ENCODE assay signal across 11 mouse cellular contexts in genomic region chr2:180725856-180726629, GRCm38 (mm10). TPM values are rescaled to one million over a fixed set of nuclear protein-coding genes. Genes with fewer than 3 reads are reported as not detected.
DNase-seq lines count a peak whose midpoint lies in the region; ATAC-seq and TF ChIP-seq lines count a peak whose summit lies in the region.
"Had no signal": no experiment of that assay in that cellular context is flagged by ENCODE, and none has a peak within 500 bp of the region (broad histone marks: within the 10 kb centered on the region; RNA-seq: fewer than 3 reads in every experiment).

No protein-coding gene starts in this region.

- H3K4me3 ChIP-seq in gastrocnemius, adult 2 months = peak overlapping the region; percentile 59
- H3K4me3 ChIP-seq in neural tube, embryonic 13.5 days = no peak overlapping the region
- no peak overlapping the region for H3K4me3 ChIP-seq in neural tube, embryonic 15.5 days (replicated peaks)
- peak overlapping the region; percentile 20; the same call in 1 of the 2 replicates for H3K4me3 ChIP-seq in limb, embryonic 15.5 days
- H3K4me3 ChIP-seq in stomach, embryonic 15.5 days (replicated peaks) = peak overlapping the region; percentile 36

- no peak for ATAC-seq in neural tube, embryonic 13.5 days (ENCODE audit: low read depth)
- no peak for ATAC-seq in neural tube, embryonic 15.5 days (ENCODE audit: low FRiP score)
- ATAC-seq in limb, embryonic 15.5 days (ENCODE audit: insufficient number of reproducible peaks, low FRiP score, low TSS enrichment, low read depth) = no peak
- ATAC-seq in stomach, embryonic 15.5 days (ENCODE audit: insufficient read depth, low FRiP score, low read depth) = no peak

- H3K4me2 ChIP-seq in neural tube, embryonic 13.5 days = peak overlapping the region; percentile 13; the same call in 1 of the 2 replicates
- H3K4me2 ChIP-seq in neural tube, embryonic 15.5 days = no peak overlapping the region
- peak overlapping the region; percentile 39; the same call in 1 of the 2 replicates for H3K4me2 ChIP-seq in limb, embryonic 15.5 days
- peak overlapping the region; percentile 60 for H3K4me2 ChIP-seq in stomach, embryonic 15.5 days

- intact Hi-C loops in gastrocnemius, adult 2 months (cut with DNase I) = no loop called here

- 44% methylated on average over 7 of the region's 8 CpGs for WGBS in neural tube, embryonic 13.5 days
- 47% methylated on average over 8 of the region's 8 CpGs for WGBS in neural tube, embryonic 15.5 days
- 24% methylated on average over 8 of the region's 8 CpGs for WGBS in limb, embryonic 15.5 days
- WGBS in stomach, embryonic 15.5 days = 16% methylated on average over 8 of the region's 8 CpGs

- no peak overlapping the region for H3K27ac ChIP-seq in gastrocnemius, adult 2 months
- no peak overlapping the region for H3K27ac ChIP-seq in neural tube, embryonic 13.5 days (replicated peaks)
- H3K27ac ChIP-seq in neural tube, embryonic 15.5 days (replicated peaks) = no peak overlapping the region
- no peak overlapping the region for H3K27ac ChIP-seq in limb, embryonic 15.5 days
- H3K27ac ChIP-seq in stomach, embryonic 15.5 days = no peak overlapping the region
- H3K27ac ChIP-seq: limb, embryonic 12.5 days had no signal

- H3K4me1 ChIP-seq in neural tube, embryonic 13.5 days (replicated peaks) = peaks cover 6% of the 10 kb centered on the region
- peaks cover 8% of the 10 kb centered on the region for H3K4me1 ChIP-seq in neural tube, embryonic 15.5 days
- peaks cover 10% of the 10 kb centered on the region for H3K4me1 ChIP-seq in limb, embryonic 15.5 days
- peaks cover 14% of the 10 kb centered on the region for H3K4me1 ChIP-seq in stomach, embryonic 15.5 days

- no peak for TF ChIP-seq CTCF in gastrocnemius, adult 2 months (IDR thresholded peaks at IDR 0.05)

- H3K9ac ChIP-seq in neural tube, embryonic 13.5 days = no peak overlapping the region
- H3K9ac ChIP-seq in neural tube, embryonic 15.5 days (replicated peaks) = no peak overlapping the region
- no peak overlapping the region for H3K9ac ChIP-seq in limb, embryonic 15.5 days
- no peak overlapping the region for H3K9ac ChIP-seq in stomach, embryonic 15.5 days
- H3K9ac ChIP-seq: limb, embryonic 12.5 days had no signal

- peaks cover 31% of the 10 kb centered on the region for H3K36me3 ChIP-seq in neural tube, embryonic 13.5 days
- peaks cover 33% of the 10 kb centered on the region for H3K36me3 ChIP-seq in neural tube, embryonic 15.5 days
- H3K36me3 ChIP-seq in limb, embryonic 15.5 days = peaks cover 32% of the 10 kb centered on the region
- peaks cover 13% of the 10 kb centered on the region for H3K36me3 ChIP-seq in stomach, embryonic 15.5 days

- H3K9me3 ChIP-seq in neural tube, embryonic 13.5 days = no peaks in the 10 kb centered on the region
- H3K9me3 ChIP-seq in neural tube, embryonic 15.5 days (replicated peaks) = no peaks in the 10 kb centered on the region
- H3K9me3 ChIP-seq in limb, embryonic 15.5 days = no peaks in the 10 kb centered on the region
- H3K9me3 ChIP-seq in stomach, embryonic 15.5 days = no peaks in the 10 kb centered on the region
- H3K9me3 ChIP-seq: limb, embryonic 12.5 days had no signal

- no peaks in the 10 kb centered on the region for H3K27me3 ChIP-seq in neural tube, embryonic 13.5 days
- no peaks in the 10 kb centered on the region for H3K27me3 ChIP-seq in neural tube, embryonic 15.5 days (replicated peaks)
- H3K27me3 ChIP-seq in limb, embryonic 15.5 days = 0 out of 2 replicates have a peak, but pooled peaks cover 5% of the 10 kb centered on the region
- H3K27me3 ChIP-seq in stomach, embryonic 15.5 days (replicated peaks) = no peaks in the 10 kb centered on the region

- no peak for DNase-seq in gastrocnemius, adult 2 months
- DNase-seq in gastrocnemius, postnatal 10 days = no peak
- DNase-seq in adrenal gland, postnatal 4 days (ENCODE audit: low spot score in 2 of 2) = no peak
- DNase-seq in kidney, postnatal 4 days = no peak

RNA-seq across cellular contexts. Expression of gene Slc17a9, which starts 1.0 kb away (rescaled TPM):
- total RNA-seq in gastrocnemius, adult 2 months (2021) = under 1 TPM in 1 of 2 experiments, not detected in 1; 0.33 TPM
- total RNA-seq in gastrocnemius, postnatal 10 days (2021) = 1 to 10 TPM in 1 of 2 experiments, under 1 TPM in 1; 0.52 to 1.8 TPM
- 0.21 and 0.35 TPM in 2 replicates for polyA plus RNA-seq in neural tube, embryonic 13.5 days (2015; fragmentation: Nextera tagmentation; extraction: Ambion mirVana)
- 0.31 and 1.4 TPM in 2 replicates for polyA plus RNA-seq in neural tube, embryonic 15.5 days (2015; fragmentation: Nextera tagmentation; extraction: Ambion mirVana)
- polyA plus RNA-seq in limb, embryonic 15.5 days (2015; fragmentation: Nextera tagmentation; extraction: Ambion mirVana) = 1.7 and 2.5 TPM in 2 replicates
- 3.8 and 4.3 TPM in 2 replicates for polyA plus RNA-seq in stomach, embryonic 15.5 days (2015; fragmentation: Nextera tagmentation; extraction: Ambion mirVana)
- total RNA-seq in adrenal gland, postnatal 4 days (2021) = 1 to 10 TPM; 2.9 to 3.2 TPM
- polyA plus RNA-seq: embryonic facial prominence, embryonic 11.5 days had no signal

RNA-seq across cellular contexts. Expression of gene Gid8, which starts 16.1 kb away (rescaled TPM):
- 10 to 100 TPM; 31.1 to 42.1 TPM for total RNA-seq in gastrocnemius, adult 2 months (2021)
- total RNA-seq in gastrocnemius, postnatal 10 days (2021) = 10 to 100 TPM; 50.4 to 51.6 TPM
- polyA plus RNA-seq in neural tube, embryonic 13.5 days (2015; fragmentation: Nextera tagmentation; extraction: Ambion mirVana) = 55.6 and 59.1 TPM in 2 replicates
- polyA plus RNA-seq in neural tube, embryonic 15.5 days (2015; fragmentation: Nextera tagmentation; extraction: Ambion mirVana) = 54.9 and 57.5 TPM in 2 replicates
- 73.7 and 76.1 TPM in 2 replicates for polyA plus RNA-seq in limb, embryonic 15.5 days (2015; fragmentation: Nextera tagmentation; extraction: Ambion mirVana)
- 61.4 TPM in 2 replicates for polyA plus RNA-seq in stomach, embryonic 15.5 days (2015; fragmentation: Nextera tagmentation; extraction: Ambion mirVana)
- 10 to 100 TPM; 72.6 to 78.2 TPM for total RNA-seq in adrenal gland, postnatal 4 days (2021)

RNA-seq across cellular contexts. Expression of gene Dido1, which starts 16.2 kb away (rescaled TPM):
- total RNA-seq in gastrocnemius, adult 2 months (2021) = 10 to 100 TPM; 18.6 to 22.4 TPM
- 10 to 100 TPM; 21.4 to 32.2 TPM for total RNA-seq in gastrocnemius, postnatal 10 days (2021)
- polyA plus RNA-seq in neural tube, embryonic 13.5 days (2015; fragmentation: Nextera tagmentation; extraction: Ambion mirVana) = 21.8 and 24.1 TPM in 2 replicates
- polyA plus RNA-seq in neural tube, embryonic 15.5 days (2015; fragmentation: Nextera tagmentation; extraction: Ambion mirVana) = 21.4 and 23.1 TPM in 2 replicates
- polyA plus RNA-seq in limb, embryonic 15.5 days (2015; fragmentation: Nextera tagmentation; extraction: Ambion mirVana) = 25.5 and 28.2 TPM in 2 replicates
- polyA plus RNA-seq in stomach, embryonic 15.5 days (2015; fragmentation: Nextera tagmentation; extraction: Ambion mirVana) = 25.2 and 26.8 TPM in 2 replicates
- total RNA-seq in adrenal gland, postnatal 4 days (2021) = 10 to 100 TPM; 60.8 to 63.3 TPM

RNA-seq across cellular contexts. Expression of gene Bhlhe23, which starts 50.7 kb away (rescaled TPM):
- not detected for total RNA-seq in gastrocnemius, adult 2 months (2021)
- not detected for total RNA-seq in gastrocnemius, postnatal 10 days (2021)
- polyA plus RNA-seq in neural tube, embryonic 13.5 days (2015; fragmentation: Nextera tagmentation; extraction: Ambion mirVana) = 4.2 and 4.3 TPM in 2 replicates
- 1.6 and 1.9 TPM in 2 replicates for polyA plus RNA-seq in neural tube, embryonic 15.5 days (2015; fragmentation: Nextera tagmentation; extraction: Ambion mirVana)
- not detected in 2 replicates for polyA plus RNA-seq in limb, embryonic 15.5 days (2015; fragmentation: Nextera tagmentation; extraction: Ambion mirVana)
- polyA plus RNA-seq in stomach, embryonic 15.5 days (2015; fragmentation: Nextera tagmentation; extraction: Ambion mirVana) = 0.08 and 0.14 TPM in 2 replicates
- total RNA-seq in adrenal gland, postnatal 4 days (2021) = not detected
- polyA plus RNA-seq: large intestine, adult 2 months; limb, embryonic 12.5 days had no signal

Comparison
In these comparisons a context has a peak if more than half of its experiments do, and no peak if none do; other contexts are left out.
1. H3K4me3 ChIP-seq: peak in gastrocnemius, adult 2 months (single experiment), limb, embryonic 15.5 days (single experiment) and stomach, embryonic 15.5 days (single experiment); none in neural tube, embryonic 13.5 days (single experiment) and neural tube, embryonic 15.5 days (single experiment).